Mouse (Mus musculus) left cerebral cortex, adult 18-20 months (tissue): Measurements from ENCODE around the gene 5330417C22Rik. TPM values are rescaled to one million over a fixed set of nuclear protein-coding genes. Genes with fewer than 3 reads are reported as not detected.
A peak's percentile ranks its signal among the peaks of the same experiment; 100 is the strongest.
"Not testable (repeated sequence)": the region's sequence is repeated elsewhere in the genome, so short reads cannot be mapped to it uniquely, and the experiment has no call there.

Experiments
- DNase-seq, 2 experiments: peaks; one replicate each; pipeline ENCODE4 v3.0.0; 2021 to 2022; ENCODE audit warnings: low spot score in 2 of 2, mixed read lengths in 1 of 2
- total RNA-seq, 2 experiments: library from RNA; stranded (reverse); gene quantifications; 2 replicates each; pipeline ENCODE4 v1.2.3; 2021

5330417C22Rik gene
- total RNA-seq, 2 experiments from 2014 or later, result 30.6 to 30.9 TPM

DNA sequence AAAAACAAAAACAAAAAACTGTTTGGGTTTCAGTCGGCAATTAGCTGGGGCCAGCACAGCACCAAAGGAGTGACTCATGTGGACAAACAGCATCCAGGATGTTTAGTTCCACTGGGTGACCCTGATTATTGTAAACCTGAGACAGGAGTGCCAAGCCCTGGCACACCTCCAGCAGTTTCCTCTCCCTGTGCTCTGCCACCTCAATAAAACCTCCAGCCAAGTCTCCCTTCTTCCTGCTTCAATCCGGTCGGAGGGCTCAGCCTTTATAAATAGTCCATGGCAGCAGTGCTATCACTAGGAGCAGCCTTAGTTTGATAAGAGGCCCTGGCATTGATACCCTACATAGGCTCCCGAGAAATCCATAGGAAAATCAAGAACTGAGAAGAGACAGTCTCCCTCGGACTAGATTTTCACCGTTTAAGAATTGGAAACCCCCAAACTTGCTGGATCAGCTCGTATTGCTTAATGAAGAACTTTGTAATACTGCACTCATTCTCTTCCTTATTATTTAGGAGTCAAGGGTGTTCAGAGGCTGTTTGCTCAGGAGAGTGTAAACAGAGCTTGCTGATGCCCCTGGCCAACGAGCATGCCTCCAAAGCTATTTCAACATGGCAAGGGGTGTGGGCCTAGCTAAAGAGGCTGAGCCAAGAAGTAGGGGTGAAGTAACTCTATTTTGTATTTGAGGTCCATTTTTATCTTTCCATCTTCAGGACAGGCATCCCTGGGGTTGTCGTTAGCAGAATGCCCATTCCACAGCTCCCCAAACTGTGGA, 3.0 kb downstream of the 5330417C22Rik start:
- DNase-seq, result no peak

DNA sequence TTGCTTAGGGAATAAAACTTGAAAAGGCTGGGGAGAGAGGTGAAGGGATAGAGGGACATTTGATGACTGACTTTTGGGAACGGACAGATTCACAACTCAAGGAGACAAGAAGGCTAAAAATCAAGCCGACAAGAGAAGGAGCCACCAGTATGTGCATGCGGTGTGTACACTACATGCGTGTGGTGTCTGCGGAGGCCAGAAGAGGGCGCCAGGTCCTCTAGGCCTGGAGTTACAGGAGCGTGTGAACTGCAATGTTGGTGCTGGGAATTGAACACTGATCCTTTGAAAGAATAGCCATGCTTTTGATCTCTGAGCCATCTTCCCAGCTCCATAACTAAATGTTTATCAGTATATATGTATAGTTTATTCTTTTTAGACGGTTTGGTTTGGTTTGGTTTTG, 7.8 kb downstream of the 5330417C22Rik start:
- no peak for DNase-seq

DNA sequence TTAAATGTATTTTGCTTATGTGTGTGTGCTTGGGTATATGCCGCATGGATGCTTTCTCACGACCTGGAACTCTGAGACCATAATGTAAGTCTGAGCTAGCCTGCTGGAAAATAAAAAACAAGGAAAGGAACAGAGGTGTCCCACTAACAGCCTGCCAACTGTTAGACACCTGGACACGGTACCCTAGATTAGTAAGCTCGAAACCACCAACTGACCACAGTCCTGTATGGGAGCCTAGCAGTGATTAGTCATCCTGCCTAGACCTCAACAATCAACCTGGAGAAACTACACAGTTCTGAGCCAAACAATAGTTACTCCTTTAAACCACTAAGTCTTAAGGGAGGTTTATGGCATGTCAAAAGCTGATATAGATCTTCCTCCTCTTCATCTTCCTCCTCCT, 12.9 kb downstream of the 5330417C22Rik start:
- no peak for DNase-seq

DNA sequence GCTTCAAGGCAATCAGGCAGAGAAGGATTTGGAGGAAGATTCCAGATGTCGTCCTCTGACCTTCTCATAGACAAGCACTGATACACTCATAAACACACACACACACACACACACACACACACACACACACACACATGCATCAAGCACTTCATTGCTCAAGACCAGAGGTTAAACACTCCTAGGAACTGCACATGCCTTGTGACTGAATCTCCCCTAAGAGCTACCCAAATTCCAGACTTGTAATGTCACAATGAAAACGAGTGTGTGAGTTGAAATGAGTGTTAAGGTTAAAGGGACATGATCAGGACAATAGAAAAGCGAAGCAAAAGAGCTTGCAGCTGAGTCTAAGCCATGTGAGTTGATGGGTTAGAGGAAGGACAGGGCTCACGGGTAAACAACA, 18.1 kb downstream of the 5330417C22Rik start:
- DNase-seq, result no peak

DNA sequence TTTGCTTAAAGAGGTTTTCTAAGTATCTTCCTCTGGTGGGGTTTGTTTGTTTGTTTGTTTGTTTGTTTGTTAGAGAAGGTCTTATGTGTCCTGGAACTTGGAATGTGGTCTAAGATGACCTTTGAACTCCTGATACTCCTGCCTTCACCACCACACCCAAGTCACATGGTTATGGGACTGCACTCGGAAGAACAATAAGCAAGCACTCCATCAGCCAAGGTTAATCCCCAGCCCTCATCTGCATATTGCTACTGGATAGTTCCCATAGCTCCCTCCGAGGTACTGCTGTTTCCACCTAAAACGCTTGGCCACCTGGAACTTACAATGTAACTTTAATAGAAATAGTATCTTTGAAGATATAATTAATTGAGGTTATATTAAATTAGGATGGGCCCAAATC, 22.9 kb downstream of the 5330417C22Rik start:
- no peak for DNase-seq

DNA sequence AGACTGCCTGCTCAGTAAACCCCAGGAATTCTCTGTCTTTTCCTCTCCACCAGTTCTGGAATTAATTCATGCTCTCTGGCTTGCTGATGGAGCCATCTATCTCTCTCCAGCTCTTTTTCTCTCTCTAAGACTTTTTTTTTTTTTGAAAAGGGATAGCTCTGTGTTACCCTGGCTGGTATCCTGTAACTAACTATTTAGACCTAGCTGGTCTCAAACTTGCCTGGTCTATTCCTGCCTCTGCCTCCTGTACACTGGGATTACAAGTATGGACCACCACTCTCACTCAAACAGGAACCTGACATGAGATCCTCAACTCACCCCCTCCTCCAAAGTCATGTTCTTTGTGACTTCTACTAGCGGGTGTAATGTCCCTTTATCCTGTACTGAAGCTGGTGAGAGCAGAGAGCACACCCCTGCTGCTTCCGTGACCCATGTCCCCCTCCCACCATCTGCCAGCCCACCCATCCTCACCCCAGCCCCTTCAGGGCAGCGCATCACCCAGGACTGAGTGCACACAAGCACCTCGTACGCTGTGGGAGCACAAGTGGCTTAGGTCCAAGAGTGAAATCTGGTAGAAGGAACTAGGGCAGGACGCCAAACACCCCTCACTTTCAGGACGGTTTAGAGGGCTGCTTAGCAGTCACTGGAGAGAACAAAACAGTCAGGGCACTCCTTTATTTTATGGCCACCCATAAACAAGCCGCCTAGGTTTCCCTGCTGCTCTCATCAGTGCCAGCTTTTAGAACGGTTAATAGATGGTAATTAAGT, 25.4 kb downstream of the 5330417C22Rik start:
- DNase-seq, result peak in 1 of 2 experiments; percentile 22

DNA sequence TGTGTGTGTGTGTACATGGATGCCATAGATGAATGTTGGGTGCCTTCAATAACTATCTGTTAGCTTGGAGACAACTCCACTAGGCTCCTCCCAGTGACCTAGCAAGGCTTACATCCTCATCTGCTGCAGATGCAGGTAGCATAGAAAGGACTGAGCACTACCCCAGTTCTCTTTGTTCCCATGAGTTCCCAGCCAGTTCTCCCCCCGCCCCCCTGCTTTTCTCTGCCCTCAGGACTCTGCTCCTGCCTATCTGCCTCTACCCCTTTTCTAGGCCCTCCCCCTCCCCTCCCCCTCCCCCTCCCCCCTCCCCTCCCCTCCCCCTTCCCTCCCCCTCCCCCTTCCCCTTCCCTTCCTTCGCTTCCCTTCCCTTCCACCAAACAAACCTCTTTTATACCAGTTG, 26.2 kb downstream of the 5330417C22Rik start:
- DNase-seq, result no peak

DNA sequence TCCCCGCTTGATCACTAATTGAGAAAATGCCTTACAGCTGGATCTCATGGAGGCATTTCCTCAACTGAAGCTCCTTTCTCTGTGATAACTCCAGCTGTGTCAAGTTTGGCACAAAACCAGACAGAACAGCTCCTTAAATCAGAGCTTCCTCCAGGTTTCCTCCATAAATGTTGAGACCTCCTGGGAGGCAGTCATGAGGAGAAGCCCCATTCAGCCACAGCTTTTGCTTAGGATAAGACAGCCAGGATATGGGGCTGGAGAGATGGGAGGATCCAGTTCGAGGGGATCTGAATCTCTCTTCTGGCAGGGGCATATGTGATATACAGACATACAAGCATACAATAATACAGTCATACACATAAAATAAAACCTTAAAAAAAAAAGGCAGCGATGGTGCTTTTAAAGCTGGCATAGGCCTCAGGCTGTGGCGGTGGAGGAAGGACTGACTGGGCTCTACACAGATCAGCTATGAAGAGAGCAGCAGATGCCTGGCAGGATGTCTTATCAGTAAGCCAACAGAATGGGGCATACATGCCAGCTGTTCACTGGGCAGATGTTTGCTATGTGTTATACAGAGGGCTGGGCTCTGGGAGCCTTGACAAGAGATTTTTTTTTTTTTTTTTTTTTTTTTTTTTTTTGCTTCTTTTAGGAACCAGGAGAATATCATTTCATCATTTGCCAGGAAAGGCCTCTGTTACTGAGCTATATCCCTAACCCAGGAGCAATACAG, 27.4 kb downstream of the 5330417C22Rik start:
- DNase-seq, result no peak

DNA sequence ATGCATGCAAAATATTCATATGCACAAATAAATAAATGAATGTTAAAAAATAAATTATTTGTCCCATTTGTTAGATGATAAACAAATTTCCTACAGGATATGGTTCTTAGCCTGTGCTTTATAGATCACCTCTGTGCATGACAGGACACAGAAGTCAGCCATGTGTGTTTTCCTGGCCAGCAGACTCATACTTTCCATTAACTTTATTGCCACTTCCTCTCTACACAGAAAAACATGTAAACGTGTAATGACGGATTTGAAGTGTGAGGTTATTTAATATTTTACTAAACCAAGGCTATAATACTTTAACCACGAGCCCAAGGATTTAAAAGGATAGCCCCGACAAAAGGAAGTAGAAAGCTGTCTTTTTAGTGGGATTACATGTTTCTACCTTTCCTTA, 32.4 kb downstream of the 5330417C22Rik start:
- no peak for DNase-seq

DNA sequence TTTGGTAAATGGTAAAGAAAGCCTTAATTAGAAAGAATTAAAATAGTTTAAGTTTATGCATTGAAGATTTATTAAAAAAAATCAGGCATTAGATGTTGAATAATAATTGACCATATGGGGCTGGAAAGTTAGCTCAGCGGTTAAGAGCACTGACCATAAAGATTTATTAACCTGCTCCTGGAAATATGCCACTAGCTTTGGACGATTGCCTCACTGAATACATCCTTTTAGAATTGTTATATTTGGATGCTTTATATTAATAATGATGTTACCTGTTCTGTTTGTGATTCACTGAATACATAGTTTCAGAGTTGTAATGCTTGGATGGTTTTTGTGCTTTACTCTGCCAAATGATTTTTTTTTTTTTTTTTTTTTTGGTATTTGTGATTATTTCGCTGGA, 34.9 kb downstream of the 5330417C22Rik start:
- DNase-seq, result not testable (repeated sequence)

DNA sequence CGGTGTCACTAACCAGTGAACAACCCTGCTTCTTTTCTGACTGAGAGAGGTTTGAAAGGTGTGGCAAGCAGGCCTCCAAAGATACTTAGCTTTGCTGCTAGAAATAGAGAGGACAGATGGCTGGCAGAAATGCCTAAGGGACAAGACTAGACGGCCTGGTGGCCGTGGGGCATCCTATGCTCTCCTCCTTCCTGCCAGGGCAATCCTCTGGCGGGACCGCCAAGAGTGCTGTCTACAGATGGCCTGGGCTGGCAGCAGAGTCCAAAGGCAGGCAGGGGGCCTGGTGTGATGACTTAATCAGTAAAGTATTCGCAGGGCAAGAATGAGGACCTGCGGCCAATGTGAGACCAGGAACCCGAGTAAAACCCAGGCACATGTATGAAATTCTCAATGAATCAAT, 36.5 kb downstream of the 5330417C22Rik start:
- DNase-seq, result no peak

DNA sequence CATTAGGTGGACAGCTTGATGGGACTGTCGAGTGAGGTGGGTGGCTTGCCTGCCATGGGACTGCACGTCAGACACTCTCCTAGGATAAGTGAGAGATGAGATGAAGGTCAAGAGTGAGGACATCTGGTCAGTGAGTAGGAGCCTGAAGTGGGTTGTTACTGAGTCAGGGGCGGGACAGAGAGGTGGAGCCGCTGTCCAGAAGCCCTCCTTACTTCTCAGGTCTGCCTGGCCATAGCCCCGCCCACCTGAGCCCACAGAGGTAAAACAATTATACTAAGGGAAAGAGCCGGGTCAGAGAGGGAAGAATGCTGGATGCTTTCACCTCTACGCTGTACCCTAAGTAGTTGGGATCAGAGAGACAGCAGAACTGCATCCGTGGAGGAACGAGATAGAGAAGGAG, 38.7 kb downstream of the 5330417C22Rik start:
- DNase-seq, result no peak

DNA sequence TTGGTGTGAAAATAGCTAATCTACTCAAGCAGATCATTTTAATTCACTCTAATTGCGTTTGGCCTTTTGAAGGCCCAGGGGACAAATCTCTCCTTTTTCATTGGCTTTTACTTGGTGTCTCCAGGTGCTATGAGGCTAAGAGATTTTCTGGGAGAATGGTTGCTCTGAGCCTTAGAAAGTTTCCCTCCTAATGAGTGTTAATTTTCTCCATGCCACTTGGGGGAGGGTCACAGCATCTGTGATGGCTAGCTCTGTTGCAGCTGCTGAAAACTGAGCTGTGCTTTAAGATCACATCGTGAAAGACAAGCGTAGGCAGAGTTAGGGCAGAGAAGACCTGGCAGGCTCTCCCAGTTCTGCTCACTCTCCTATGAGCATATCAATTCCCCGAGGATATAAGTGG, 40.9 kb downstream of the 5330417C22Rik start:
- no peak for DNase-seq

DNA sequence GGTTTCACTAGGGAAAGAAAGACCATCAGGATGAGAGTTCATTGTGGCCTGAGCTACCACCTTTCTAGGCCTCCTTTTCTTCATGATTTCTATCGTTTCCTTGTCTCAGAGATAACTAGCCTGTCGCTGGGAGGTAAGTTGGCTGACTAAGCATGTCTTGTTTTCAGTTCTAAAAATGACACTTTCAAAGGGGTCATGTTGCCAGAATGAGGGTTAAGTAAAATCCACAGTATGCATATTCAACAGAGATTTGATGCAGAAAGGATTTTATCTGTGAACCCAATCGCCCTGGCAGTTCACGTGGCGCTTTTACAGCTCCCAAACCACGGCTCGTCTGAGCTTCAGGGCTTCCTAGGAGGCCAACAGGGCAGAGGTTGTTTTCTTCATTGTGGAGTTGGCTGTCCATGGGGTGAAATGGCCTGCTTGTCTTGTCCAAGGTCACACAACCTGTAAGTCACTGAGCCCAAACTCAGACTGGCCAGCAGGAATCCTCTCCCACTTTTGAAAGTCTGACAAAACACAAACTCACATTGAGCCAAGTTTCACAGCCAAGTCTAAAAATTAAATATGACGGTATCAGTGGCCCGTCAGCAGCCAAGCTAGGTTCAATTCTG, 41.4 kb downstream of the 5330417C22Rik start:
- DNase-seq, result no peak

DNA sequence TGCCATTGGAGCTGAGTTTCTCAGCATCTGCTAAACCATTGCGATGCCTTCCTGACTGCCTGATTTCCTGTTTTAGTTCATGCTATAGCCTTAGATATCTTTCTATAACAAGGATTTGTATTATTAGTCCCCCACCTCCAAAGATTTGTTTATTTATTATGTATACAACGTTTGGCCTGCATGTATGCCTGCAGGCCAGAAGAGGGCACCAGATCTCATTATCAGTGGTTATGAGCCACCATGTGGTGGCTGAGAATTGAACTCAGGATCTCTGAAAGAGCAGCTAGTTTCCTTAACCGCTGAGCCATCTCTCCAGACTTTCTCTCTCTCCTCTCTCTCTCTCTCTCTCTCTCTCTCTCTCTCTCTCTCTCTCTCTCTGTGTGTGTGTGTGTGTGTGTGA, 46.4 kb downstream of the 5330417C22Rik start:
- no peak for DNase-seq

DNA sequence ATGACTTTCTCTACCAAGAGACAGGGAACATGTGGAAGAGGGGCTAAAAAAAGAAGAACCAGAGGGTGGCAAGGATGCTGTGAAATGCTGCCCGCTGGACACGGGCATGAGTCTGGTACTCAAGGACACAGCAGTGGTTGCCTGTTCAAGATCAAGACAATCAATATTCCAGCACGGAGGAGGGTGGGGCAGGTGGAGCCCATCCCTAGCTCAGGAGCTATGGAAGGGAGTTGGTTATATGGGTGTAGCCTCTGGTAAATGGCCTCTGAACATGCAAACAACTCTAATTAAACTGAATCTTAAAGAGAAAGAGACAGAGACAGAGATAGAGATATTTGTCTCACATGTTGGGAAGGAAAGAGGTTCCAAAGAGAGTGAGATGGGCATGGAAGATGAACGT, 51.6 kb downstream of the 5330417C22Rik start:
- DNase-seq, result no peak

DNA sequence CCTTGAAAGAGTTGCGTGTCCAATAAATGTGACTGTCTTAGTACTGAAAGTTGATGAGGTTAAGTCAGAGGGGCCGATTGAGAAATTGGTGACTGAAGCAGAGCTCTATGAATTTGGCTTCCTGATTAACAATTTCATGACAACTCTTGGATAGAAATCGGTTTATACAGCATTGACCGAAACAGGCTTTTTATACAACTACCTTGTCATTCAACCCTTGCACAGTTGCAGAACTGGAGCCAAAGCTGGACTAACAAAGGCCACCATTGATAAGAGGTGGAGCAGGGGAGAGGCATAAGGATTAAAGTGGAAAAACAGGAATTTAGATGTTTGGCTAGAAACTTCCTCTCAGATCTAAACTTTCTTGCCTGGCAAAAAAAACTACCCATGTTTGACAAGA, 57.5 kb downstream of the 5330417C22Rik start:
- DNase-seq, result no peak

DNA sequence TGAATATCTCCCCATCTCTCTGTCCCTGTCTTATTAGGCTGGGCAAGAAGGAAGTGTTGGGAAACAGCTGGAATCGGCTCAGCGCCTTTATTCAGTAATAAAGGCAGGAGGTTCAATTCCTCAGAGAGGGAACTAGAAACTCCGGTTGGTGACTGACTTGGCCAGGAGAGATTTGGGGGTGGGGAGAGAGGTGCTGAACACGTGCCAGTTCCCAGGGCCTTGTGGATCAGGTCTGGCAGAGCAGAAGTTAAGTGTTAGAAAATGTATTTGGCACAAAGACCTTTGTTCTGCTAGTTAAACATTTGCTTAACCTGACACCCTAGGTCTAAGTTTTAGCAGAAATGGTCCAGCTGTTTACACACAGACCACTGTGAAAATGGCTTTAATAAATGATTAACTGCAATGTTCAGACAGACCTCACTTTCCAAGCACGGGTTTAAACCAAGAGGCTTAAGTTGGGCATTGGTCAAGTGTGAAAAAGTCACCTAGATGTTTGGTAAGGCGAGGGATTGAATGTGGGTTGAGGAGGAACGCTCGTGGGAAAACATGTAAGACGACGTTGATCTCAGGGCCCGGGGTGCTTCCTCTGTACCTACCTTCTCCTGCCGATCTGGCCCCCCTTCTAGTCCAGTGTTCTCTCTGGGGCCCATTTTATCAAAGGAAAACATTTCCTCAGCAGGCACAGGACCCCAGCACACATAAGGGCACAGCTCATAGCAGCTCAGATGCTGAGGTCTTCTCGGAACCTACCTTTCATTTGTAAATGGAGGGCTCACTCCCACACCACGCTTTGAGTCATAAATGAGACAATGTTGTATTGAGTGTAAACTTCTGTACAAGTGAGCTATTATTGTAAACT, 59.3 kb downstream of the 5330417C22Rik start:
- no peak for DNase-seq

DNA sequence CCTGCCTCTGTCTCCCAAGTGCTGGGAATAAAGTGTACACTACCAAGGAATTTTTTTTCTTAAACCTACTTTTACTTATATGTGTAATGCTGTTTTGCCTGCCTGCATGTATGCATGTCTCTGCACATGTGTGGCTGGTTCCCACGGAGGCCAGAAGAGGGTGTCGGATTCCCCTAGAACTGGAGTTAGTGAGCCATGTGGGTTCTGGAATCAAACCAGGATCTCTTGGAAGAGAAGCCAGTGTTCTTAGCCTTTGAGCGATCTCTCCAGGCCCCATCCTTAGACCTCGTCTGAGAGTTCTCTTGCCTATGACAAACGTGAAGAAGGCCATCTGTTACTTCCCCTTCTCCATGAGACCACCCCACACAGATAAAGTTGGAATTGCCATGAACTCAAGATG, 60.8 kb downstream of the 5330417C22Rik start:
- no peak for DNase-seq

DNA sequence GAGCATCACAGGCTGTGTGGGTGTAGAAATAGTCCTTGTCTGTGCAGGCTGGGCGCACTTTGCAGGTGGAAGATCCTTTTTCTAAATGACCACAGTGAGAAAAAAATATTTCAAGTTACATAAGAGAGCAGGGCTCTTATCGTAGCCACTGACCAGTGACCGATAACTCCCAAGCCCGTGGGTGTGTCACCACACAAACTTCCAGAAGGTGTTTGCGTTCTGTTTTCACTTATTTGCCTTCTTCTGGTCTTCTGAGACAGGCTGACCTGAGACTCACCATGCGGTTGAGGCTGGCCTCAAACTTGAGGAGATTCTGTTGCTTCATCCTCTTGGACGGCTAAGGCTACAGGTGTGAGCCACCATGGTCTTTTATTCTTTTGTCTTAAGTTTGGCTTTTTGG, 61.4 kb downstream of the 5330417C22Rik start:
- no peak for DNase-seq

DNA sequence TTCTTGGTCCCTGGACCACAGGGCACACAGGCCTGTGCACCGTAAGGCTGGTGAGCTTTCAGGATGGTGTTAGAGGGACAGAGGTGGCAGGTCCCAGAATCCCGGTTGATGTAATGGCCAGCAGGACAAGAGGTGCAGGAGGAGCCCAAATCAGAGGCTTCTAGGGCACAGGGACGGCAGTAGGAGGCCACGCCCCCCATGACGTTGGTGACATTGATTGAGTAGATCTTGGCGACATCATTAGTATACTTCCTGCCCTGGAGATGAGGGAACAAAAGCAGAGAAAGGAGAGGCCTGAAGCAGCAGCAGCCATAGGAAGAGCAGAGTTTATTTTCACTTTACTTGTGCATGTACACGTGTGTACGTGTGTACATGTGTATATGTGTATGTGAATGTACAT, 68.6 kb downstream of the 5330417C22Rik start:
- no peak for DNase-seq
